Mouse (Mus musculus): Measurements from ENCODE around the gene Psmc3ip.

Psmc3ip gene

DNA sequence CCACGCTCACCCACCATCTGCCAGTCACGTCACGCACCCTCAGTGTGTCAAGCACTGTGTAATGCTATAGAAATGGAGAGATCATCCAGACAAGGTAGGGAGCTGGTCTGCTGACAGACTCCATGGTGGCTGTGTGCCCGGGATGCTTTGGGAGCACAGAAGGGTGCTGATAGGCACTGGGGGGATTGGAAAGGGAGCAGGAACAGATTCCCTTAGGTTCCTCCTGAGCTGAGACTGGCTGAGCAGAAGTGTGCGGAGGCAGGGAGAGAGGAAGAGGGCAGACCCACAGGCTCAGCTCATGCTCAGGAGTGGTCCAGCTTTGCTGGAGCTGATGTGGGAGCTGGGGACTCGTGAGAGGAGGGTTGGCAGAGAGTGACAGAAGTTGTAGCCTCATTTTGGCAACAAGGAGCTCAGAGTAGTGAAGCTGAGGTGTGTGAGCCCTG is 44.2 kb downstream of the Psmc3ip start:
- DNase-seq: no peak

DNA sequence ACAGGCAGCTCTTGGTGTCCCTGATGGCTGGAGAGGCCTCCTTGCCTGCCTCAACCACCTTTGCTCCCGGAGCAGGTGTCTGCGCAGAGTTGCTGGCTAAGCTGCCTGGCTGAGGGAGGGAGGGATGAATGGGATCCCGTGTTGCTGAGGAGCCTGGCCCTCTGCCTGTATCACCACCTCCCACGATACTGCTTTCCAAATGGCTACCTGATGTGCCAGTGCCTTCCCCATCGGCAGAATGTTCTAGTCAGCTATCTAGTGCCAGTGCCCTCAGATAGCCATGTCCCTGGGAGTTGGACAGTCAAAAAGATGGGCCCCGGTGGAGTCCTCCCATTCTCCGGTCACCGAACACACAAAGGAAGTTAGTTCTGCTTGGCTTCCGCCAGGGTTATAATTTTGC is 44.9 kb downstream of the Psmc3ip start:
- no peak for DNase-seq

DNA sequence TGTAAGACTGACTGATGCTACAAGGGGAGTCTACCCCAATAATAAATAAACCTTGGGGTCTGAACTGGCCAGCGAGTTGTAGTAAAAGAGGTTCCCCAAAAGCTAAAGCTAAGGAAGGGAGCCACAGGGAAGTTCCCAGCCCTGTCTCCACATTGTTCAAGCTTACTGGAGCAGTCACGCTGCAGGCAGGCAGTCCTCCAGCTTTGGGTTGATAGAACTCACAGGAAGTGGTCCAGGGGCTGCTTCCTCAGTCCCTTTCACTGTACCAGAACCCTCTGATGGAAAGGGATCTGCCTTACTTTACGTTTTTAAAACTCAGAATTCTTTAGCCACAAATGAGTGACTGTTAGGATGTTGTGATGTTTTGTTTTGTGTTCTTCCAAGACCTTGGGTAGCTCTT is 47.7 kb downstream of the Psmc3ip start:
- DNase-seq: no peak

DNA sequence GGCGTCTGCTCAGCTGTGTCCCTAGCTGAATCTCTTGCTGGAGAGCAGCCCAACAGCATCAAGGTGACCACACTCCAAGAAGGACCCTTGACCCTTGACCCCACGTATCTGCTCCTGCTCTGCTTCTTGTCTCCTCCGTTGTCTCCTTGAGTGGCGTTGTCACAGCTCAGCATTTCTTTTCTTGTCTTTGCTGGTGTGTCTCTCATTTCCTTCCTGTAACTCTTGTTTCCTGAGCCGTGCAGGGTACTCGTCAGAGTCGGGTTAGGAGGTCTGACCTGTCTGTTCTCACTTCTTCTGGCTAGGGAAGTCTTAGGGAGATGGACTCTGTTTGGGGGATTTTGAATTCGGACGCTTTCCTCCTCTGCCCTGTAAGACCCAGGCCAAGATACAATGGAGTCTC is 48.8 kb downstream of the Psmc3ip start:
- no peak for DNase-seq

DNA sequence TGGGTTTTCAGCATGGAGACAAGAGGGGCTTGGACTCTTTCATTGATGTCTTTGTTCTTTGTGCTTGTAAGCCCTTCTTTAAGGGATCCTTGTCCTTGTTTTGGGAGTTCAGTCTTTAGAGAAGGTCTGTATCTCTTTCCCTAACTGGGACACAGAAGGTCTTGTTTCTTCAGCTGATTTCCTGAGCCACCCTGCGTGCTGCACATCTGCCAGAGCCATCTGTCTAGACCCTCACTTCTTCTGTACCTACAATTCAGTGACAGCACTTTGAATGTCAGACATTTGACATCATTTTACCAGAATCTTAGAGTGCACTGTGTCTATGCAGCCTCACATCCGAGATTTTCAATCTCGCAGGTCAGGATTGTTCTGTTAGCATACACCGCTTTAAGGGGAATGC is 49.4 kb downstream of the Psmc3ip start:
- no peak for DNase-seq
